Comparison of ENCODE assay signal across 8 mouse cellular contexts in the genomic region with DNA sequence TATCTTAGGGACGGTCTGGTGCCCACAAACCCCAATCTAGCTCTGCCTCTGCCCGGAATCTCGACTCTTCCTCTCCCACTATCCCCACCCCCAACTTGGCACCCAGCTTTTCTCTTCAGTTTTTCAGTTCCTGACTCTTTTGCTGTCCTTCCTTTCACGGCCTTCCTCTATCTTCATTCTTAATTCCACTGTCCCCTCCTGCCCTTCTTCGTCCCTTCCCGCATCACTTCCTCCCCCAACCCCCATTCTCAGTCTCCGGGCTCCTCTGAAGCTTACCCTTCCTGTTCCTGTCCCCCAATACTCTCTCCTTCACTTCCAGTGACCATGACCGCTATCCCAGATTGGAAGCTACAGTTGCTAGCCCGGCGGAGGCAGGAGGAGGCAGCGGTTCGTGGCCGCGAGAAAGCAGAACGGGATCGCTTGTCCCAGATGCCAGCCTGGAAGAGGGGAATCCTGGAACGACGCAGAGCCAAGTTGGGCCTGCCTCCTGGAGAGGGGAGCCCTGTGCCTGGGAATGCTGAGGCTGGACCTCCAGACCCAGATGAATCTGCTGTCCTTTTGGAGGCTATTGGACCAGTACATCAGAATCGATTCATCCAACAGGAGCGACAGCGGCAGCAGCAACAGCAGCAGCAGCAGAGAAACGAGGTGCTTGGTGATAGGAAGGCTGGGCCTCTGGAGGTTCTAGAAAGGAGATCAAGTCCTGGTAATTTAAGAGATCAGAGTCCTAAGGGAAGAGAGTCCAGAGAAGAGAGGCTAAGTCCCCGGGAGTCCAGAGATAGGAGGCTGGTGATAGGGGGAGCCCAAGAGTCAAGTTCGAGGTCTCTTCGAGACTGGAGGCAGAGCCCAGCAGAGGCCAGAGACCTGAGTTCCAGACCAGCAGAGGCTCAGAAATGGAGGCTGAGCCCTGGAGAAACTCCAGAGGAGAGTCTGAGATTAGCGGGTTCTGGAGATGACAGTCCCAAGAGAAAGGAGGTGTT. TPM values are rescaled to one million over a fixed set of nuclear protein-coding genes. Genes with fewer than 3 reads are reported as not detected.
DNase-seq lines count a peak whose midpoint lies in the region; ATAC-seq and TF ChIP-seq lines count a peak whose summit lies in the region.

No protein-coding gene starts in this region.

- H3K9ac ChIP-seq in embryonic facial prominence, embryonic 11.5 days (replicated peaks; ENCODE audit: low read length), result peak overlapping the region; percentile 86
- peak overlapping the region; percentile 83 for H3K9ac ChIP-seq in limb, embryonic 14.5 days (ENCODE audit: low read depth, low read length, severe bottlenecking)
- H3K9ac ChIP-seq in midbrain, embryonic 15.5 days, result peak overlapping the region; percentile 91

- H3K36me3 ChIP-seq in embryonic facial prominence, embryonic 11.5 days (replicated peaks; ENCODE audit: control insufficient read depth, insufficient read depth, low read depth, low read length), result peaks cover 7% of the 10 kb centered on the region
- peaks cover 11% of the 10 kb centered on the region for H3K36me3 ChIP-seq in limb, embryonic 14.5 days (ENCODE audit: control insufficient read depth, insufficient read depth, low read length)
- 0 out of 2 replicates have a peak, but pooled peaks cover 3% of the 10 kb centered on the region for H3K36me3 ChIP-seq in midbrain, embryonic 15.5 days (replicated peaks)

- H3K4me1 ChIP-seq in embryonic facial prominence, embryonic 11.5 days (ENCODE audit: control insufficient read depth, insufficient read depth, low read length), result peaks cover 8% of the 10 kb centered on the region; the same call in 1 of the 2 replicates
- H3K4me1 ChIP-seq in limb, embryonic 14.5 days (ENCODE audit: control insufficient read depth, insufficient read depth, low read length), result peaks cover 39% of the 10 kb centered on the region
- peaks cover 61% of the 10 kb centered on the region for H3K4me1 ChIP-seq in midbrain, embryonic 15.5 days

- ATAC-seq in embryonic facial prominence, embryonic 11.5 days (replicated peaks; ENCODE audit: insufficient number of reproducible peaks, low FRiP score, low TSS enrichment, low read depth), result no peak
- ATAC-seq in limb, embryonic 14.5 days (ENCODE audit: low FRiP score, low read depth), result no peak
- no peak for ATAC-seq in midbrain, embryonic 15.5 days (replicated peaks)

- H3K4me2 ChIP-seq in embryonic facial prominence, embryonic 11.5 days (ENCODE audit: low read depth, low read length), result peak overlapping the region; percentile 93
- peak overlapping the region; percentile 97 for H3K4me2 ChIP-seq in limb, embryonic 14.5 days (replicated peaks; ENCODE audit: low read depth, low read length, severe bottlenecking)
- peak overlapping the region; percentile 97 for H3K4me2 ChIP-seq in midbrain, embryonic 15.5 days

- peak overlapping the region; percentile 95 for H3K27ac ChIP-seq in embryonic facial prominence, embryonic 11.5 days (replicated peaks; ENCODE audit: low read depth, low read length)
- H3K27ac ChIP-seq in limb, embryonic 14.5 days (replicated peaks; ENCODE audit: low read depth, low read length), result peak overlapping the region; percentile 92
- peak overlapping the region; percentile 98 for H3K27ac ChIP-seq in midbrain, embryonic 15.5 days

- WGBS in embryonic facial prominence, embryonic 11.5 days, result 8% methylated on average over 26 of the region's 26 CpGs
- 10% methylated on average over 26 of the region's 26 CpGs for WGBS in limb, embryonic 14.5 days
- WGBS in midbrain, embryonic 15.5 days, result 6% methylated on average over 26 of the region's 26 CpGs

- H3K4me3 ChIP-seq in embryonic facial prominence, embryonic 11.5 days (ENCODE audit: low read depth, low read length), result peak overlapping the region; percentile 73
- H3K4me3 ChIP-seq in limb, embryonic 14.5 days (replicated peaks; ENCODE audit: low read length), result peak overlapping the region; percentile 62
- peak overlapping the region; percentile 78 for H3K4me3 ChIP-seq in midbrain, embryonic 15.5 days

- H3K9me3 ChIP-seq in embryonic facial prominence, embryonic 11.5 days (replicated peaks; ENCODE audit: control insufficient read depth, low read length), result no peaks in the 10 kb centered on the region; the same call in 1 of the 2 replicates
- no peaks in the 10 kb centered on the region for H3K9me3 ChIP-seq in limb, embryonic 14.5 days (ENCODE audit: control insufficient read depth, low read length)
- H3K9me3 ChIP-seq in midbrain, embryonic 15.5 days, result no peaks in the 10 kb centered on the region

- DNase-seq in right cerebral cortex, postnatal 10 days (ENCODE audit: low spot score in 2 of 2), result peak; percentile 45 to 51
- no peak for DNase-seq in right cerebral cortex, adult 18-20 months
- DNase-seq in embryonic facial prominence, embryonic 11.5 days (ENCODE audit: low spot score), result no peak
- peak; percentile 54 to 60 for DNase-seq in heart, postnatal 14 days
- no peak for DNase-seq in limb, embryonic 14.5 days (ENCODE audit: low spot score)
- DNase-seq in thymus, postnatal 0 days (ENCODE audit: low spot score), result peak; percentile 28
- no peak for DNase-seq in layer of hippocampus, postnatal 14 days (ENCODE audit: low spot score in 2 of 2)

- no peaks in the 10 kb centered on the region for H3K27me3 ChIP-seq in embryonic facial prominence, embryonic 11.5 days (ENCODE audit: control insufficient read depth, insufficient read depth, low read length)
- H3K27me3 ChIP-seq in limb, embryonic 14.5 days (ENCODE audit: control insufficient read depth, insufficient read depth, low read length), result no peaks in the 10 kb centered on the region
- H3K27me3 ChIP-seq in midbrain, embryonic 15.5 days (replicated peaks), result no peaks in the 10 kb centered on the region

- intact Hi-C loops in heart, postnatal 14 days (cut with DNase I), result no loop called here

- TF ChIP-seq POLR2A in limb, embryonic 14.5 days (IDR thresholded peaks at IDR 0.05; ENCODE audit: borderline replicate concordance, extremely low read depth, insufficient read depth, insufficient read length), result no peak

RNA-seq across cellular contexts. Expression of gene Ppp1r18, which starts 1.8 kb away (rescaled TPM):
- 24.1 and 24.6 TPM in 2 replicates for polyA plus RNA-seq in embryonic facial prominence, embryonic 11.5 days (2014; fragmentation: Nextera tagmentation; extraction: Ambion mirVana)
- 10 to 100 TPM; 21.1 to 25.0 TPM for total RNA-seq in heart, postnatal 14 days (2021)
- 47.2 and 56.2 TPM in 2 replicates for polyA plus RNA-seq in limb, embryonic 14.5 days (2012; rRNA removed)
- 26.0 and 26.3 TPM in 2 replicates for polyA plus RNA-seq in limb, embryonic 14.5 days (2014; fragmentation: Nextera tagmentation; extraction: Ambion mirVana)
- 20.3 and 23.3 TPM in 2 replicates for polyA plus RNA-seq in midbrain, embryonic 15.5 days (2015; fragmentation: Nextera tagmentation; extraction: Ambion mirVana)
- polyA plus RNA-seq in thymus, postnatal 0 days (2015; fragmentation: Nextera tagmentation; extraction: Ambion mirVana), result 82.4 and 89.3 TPM in 2 replicates
- 10 to 100 TPM; 13.4 to 14.0 TPM for total RNA-seq in layer of hippocampus, postnatal 14 days (2021)

RNA-seq across cellular contexts. Expression of gene Nrm, which starts 6.1 kb away (rescaled TPM):
- polyA plus RNA-seq in embryonic facial prominence, embryonic 11.5 days (2014; fragmentation: Nextera tagmentation; extraction: Ambion mirVana), result 48.8 and 53.2 TPM in 2 replicates
- total RNA-seq in heart, postnatal 14 days (2021), result 1 to 10 TPM; 3.8 to 6.0 TPM
- polyA plus RNA-seq in limb, embryonic 14.5 days (2012; rRNA removed), result 77.5 and 80.7 TPM in 2 replicates
- polyA plus RNA-seq in limb, embryonic 14.5 days (2014; fragmentation: Nextera tagmentation; extraction: Ambion mirVana), result 49.5 and 56.4 TPM in 2 replicates
- 18.6 and 18.9 TPM in 2 replicates for polyA plus RNA-seq in midbrain, embryonic 15.5 days (2015; fragmentation: Nextera tagmentation; extraction: Ambion mirVana)
- 53.7 and 59.1 TPM in 2 replicates for polyA plus RNA-seq in thymus, postnatal 0 days (2015; fragmentation: Nextera tagmentation; extraction: Ambion mirVana)
- 1 to 10 TPM; 3.9 to 4.7 TPM for total RNA-seq in layer of hippocampus, postnatal 14 days (2021)

RNA-seq across cellular contexts. Expression of gene Dhx16, which starts 12.4 kb away (rescaled TPM):
- polyA plus RNA-seq in embryonic facial prominence, embryonic 11.5 days (2014; fragmentation: Nextera tagmentation; extraction: Ambion mirVana), result 38.6 and 47.2 TPM in 2 replicates
- 10 to 100 TPM; 20.6 to 24.9 TPM for total RNA-seq in heart, postnatal 14 days (2021)
- 78.6 and 90.5 TPM in 2 replicates for polyA plus RNA-seq in limb, embryonic 14.5 days (2012; rRNA removed)
- 40.0 and 43.4 TPM in 2 replicates for polyA plus RNA-seq in limb, embryonic 14.5 days (2014; fragmentation: Nextera tagmentation; extraction: Ambion mirVana)
- polyA plus RNA-seq in midbrain, embryonic 15.5 days (2015; fragmentation: Nextera tagmentation; extraction: Ambion mirVana), result 36.3 and 40.4 TPM in 2 replicates
- 48.9 and 50.6 TPM in 2 replicates for polyA plus RNA-seq in thymus, postnatal 0 days (2015; fragmentation: Nextera tagmentation; extraction: Ambion mirVana)
- 10 to 100 TPM; 30.3 to 33.6 TPM for total RNA-seq in layer of hippocampus, postnatal 14 days (2021)

RNA-seq across cellular contexts. Expression of gene Mdc1, which starts 25.9 kb away (rescaled TPM):
- 22.2 and 23.4 TPM in 2 replicates for polyA plus RNA-seq in embryonic facial prominence, embryonic 11.5 days (2014; fragmentation: Nextera tagmentation; extraction: Ambion mirVana)
- 10 to 100 TPM; 12.9 to 13.5 TPM for total RNA-seq in heart, postnatal 14 days (2021)
- 24.9 and 28.8 TPM in 2 replicates for polyA plus RNA-seq in limb, embryonic 14.5 days (2012; rRNA removed)
- polyA plus RNA-seq in limb, embryonic 14.5 days (2014; fragmentation: Nextera tagmentation; extraction: Ambion mirVana), result 12.2 and 13.9 TPM in 2 replicates
- 9.0 and 10.7 TPM in 2 replicates for polyA plus RNA-seq in midbrain, embryonic 15.5 days (2015; fragmentation: Nextera tagmentation; extraction: Ambion mirVana)
- polyA plus RNA-seq in thymus, postnatal 0 days (2015; fragmentation: Nextera tagmentation; extraction: Ambion mirVana), result 6.7 TPM in 2 replicates
- total RNA-seq in layer of hippocampus, postnatal 14 days (2021), result 10 to 100 TPM; 13.6 to 15.0 TPM

RNA-seq across cellular contexts. Expression of gene Tubb5, which starts 29.1 kb away (rescaled TPM):
- polyA plus RNA-seq in embryonic facial prominence, embryonic 11.5 days (2014; fragmentation: Nextera tagmentation; extraction: Ambion mirVana), result 1,420 and 1,481 TPM in 2 replicates
- total RNA-seq in heart, postnatal 14 days (2021), result 100 to 1,000 TPM; 134 to 183 TPM
- 1,341 and 1,699 TPM in 2 replicates for polyA plus RNA-seq in limb, embryonic 14.5 days (2012; rRNA removed)
- polyA plus RNA-seq in limb, embryonic 14.5 days (2014; fragmentation: Nextera tagmentation; extraction: Ambion mirVana), result 808 and 880 TPM in 2 replicates
- 1,854 and 1,858 TPM in 2 replicates for polyA plus RNA-seq in midbrain, embryonic 15.5 days (2015; fragmentation: Nextera tagmentation; extraction: Ambion mirVana)
- polyA plus RNA-seq in thymus, postnatal 0 days (2015; fragmentation: Nextera tagmentation; extraction: Ambion mirVana), result 942 and 997 TPM in 2 replicates
- total RNA-seq in layer of hippocampus, postnatal 14 days (2021), result 100 to 1,000 TPM; 615 to 684 TPM

Comparison
In these comparisons a context has a peak if more than half of its experiments do, and no peak if none do; other contexts are left out.
1. DNase-seq: peak in right cerebral cortex, postnatal 10 days (2 of 2), heart, postnatal 14 days (2 of 2) and thymus, postnatal 0 days (single experiment); none in right cerebral cortex, adult 18-20 months (single experiment), embryonic facial prominence, embryonic 11.5 days (single experiment), limb, embryonic 14.5 days (single experiment) and layer of hippocampus, postnatal 14 days (0 of 2).
2. Peak in every context shown above with its lines, with median percentiles within 50 percentile points of each other: H3K27ac ChIP-seq, H3K4me2 ChIP-seq, H3K4me3 ChIP-seq and H3K9ac ChIP-seq.